Mouse (Mus musculus) heart, adult 11 months (tissue): Measurements from ENCODE around the gene Khdrbs2.

Experiments
- DNase-seq: peaks from one replicate; pipeline ENCODE4 v3.0.0; 2022

Gene Khdrbs2

DNA sequence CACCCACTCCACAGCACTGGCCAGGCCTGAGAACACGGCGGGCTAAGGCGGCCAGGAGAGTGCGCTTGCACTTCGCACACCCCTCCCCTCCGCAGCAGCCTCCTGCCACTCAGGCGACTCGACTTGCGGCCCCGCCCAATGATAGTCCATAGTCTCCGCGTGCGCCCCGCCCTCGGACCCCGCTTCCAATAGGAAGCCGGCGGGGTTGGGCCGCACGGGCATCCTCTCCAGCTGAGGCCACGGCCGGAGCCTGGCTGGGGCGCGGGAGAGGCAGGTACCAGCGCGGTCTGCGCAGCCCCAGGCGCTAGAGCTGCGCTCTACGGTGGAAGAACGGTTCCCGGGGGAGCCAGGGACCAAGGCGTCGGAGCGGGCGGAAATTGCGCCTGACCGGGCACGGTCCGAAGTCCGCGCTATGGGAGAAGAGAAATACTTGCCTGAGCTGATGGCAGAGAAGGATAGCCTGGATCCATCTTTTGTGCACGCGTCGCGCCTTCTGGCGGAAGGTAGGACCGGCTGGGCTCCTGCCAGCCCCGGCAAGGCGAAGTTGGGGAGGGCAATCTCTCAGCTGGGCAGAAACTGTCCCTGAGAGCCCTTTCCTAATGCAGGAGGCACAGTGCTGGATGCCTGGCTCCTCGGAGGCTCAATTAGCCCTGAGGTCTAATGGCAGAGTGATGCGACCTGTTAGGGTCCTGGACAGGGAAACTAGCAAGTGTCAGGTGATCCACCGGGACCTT, at the start of gene Khdrbs2:
Khdrbs2 (plus strand) TSS at position 209 of the 734 bp plus-strand sequence.
- DNase-seq = peak; percentile 92

DNA sequence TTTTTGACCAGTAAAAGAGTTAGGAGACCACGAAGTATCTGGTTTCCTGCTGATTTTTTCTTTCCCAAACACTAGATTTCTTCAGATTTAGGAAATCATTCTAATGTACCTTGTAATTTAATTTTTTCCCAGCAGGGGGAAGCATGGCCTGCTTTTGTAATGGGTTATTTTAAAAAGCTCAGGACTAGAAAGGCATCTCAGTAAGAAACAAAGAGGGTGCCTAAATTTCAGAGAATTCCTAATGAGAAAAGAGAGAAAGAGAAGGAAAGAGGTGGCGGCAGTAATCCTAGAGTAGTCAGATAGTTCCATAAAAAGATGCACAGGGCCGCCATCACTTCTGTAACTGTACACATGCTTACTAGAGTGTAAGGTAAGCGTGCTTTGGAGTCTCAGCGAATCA, 2.1 kb downstream of the Khdrbs2 start:
- DNase-seq = no peak

DNA sequence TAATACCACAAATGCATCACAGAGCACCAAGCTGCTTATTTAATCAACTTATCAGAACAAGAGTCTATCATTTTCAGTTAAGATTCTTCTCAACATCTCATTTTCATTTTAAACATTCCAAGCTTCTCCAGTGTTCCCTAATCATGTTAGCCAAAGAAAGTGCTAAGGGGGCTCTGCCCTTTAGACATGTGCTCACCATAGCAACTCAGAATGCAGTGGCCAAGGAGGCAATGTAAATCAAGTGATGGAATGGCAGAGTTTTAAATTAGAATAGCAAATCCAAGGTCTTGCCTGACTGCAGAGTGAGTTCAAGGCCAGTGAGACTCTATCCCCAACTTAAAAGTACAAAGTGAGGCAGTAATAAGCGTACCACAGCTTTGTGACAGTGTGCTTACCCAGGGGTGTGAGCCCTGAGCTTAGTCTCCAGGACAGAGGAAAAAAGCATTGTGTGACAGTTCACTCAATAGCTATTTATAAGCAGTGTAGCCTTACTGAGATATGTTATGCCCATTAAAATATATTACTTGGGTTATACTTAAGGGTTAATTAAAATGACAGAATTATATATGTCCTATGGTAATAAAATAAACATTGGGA, 27.2 kb downstream of the Khdrbs2 start:
- DNase-seq = no peak

DNA sequence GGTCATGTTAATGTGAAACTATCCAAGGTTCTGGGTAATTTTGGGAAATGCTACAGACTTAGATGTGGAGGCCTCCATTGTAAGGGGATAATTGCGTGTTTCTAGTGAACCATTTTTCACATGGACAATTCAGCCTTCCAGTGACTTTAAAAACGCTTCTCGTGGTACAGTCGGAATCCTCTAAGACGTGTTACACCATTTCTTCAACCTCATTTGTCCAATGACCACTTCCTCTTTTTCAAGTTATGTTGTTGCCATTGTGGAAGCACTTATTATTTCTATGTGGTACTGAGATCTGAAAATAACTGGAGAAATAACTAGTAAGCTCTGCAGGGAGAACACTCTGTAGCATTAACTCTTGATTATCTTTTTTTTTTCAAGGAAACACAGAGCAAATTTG, 75.9 kb downstream of the Khdrbs2 start:
- no peak for DNase-seq

DNA sequence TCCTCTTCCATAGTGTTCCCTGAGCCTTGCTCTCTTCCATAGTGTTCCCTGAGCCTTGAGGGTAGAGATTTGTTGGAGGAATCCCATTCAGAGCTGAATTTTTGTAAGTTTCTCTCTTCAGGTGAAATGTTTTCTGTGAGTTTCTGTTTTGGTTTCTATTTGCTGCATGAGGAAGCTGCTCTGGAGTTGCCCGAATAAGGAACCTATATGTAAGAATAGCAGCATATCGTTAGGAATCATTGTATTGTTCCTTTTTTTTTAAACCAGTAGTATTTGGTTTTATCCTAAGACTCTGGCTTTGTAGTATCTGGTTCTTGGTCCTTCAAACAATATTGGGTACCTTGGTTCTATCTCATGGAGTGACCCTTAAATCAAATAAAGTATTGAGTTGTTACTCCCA, 77.1 kb downstream of the Khdrbs2 start:
- DNase-seq = no peak

DNA sequence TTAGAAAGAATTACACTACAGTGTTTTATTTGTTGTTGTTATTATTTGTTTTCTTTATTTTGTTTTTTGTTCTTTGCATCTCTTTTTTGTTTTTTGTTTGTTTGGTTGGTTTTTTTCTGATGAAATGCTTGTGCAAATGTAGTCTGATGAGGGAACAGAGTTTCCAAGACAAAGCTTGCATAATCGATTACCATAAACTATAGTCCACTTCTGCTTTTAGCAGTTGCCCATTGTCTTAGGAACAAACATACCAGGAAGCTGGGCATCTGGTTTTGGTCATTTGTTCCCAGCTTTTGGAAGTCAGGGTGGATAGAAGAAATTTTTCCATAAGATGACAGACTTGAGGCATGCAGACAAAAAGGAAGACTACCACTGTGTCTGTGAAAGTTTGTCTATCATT, 77.8 kb downstream of the Khdrbs2 start:
- no peak for DNase-seq

DNA sequence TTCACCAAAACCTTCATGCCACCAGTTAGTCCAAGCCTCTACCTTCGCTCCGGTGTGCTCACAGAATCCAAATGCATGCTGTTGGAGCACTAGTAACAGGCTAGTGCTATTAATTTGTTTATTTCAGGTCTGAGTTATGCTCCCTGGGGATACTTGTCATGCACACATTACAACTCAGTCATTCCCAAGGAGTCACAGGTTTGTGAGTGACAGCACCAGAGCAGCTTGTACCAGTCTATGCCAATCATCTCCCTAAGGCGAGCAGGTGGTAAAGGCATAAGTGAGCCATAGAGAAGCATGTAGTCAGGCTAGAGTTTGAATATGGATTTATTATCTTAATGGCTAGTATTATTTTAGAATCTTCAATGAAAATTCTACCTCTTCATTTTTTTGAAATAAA, 86.4 kb downstream of the Khdrbs2 start:
- DNase-seq = no peak

DNA sequence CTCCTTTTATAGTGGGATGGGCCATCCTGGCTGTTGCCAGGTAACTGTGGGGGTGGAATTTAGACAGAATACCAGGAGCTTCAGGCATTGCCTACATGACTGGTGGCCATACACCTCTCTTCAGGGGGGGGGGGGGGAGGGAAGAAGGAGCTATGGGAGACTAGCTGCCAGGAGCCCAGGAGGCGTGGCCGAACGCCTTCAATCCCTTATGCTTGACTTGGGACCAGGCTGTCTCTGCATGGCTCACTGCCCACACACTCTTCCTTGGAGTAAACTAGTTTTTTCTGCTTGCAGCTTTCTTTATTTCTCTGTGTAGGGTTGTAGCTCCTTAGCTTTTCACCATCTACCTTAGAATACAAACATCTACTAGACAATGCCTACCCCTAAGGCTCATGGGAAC, 98.0 kb downstream of the Khdrbs2 start:
- no peak for DNase-seq

DNA sequence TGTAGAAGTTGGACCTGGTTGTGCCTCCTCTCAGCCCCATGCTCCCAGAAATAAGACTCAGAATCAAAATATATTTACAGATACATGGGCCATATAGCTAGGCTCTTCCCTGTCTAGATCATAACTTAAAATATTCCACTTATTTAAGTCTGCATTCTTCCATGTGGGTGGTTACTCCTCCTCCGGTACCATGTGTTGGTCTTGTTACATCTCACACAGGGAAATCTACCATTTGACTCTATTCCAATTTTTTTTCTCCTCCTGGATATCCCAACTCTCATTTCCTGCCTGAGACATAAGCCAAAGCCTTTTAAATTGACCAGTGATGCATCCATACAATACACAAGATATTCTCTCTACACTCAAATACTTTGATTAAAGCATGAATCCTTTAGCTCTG, 122.2 kb downstream of the Khdrbs2 start:
- DNase-seq = no peak

DNA sequence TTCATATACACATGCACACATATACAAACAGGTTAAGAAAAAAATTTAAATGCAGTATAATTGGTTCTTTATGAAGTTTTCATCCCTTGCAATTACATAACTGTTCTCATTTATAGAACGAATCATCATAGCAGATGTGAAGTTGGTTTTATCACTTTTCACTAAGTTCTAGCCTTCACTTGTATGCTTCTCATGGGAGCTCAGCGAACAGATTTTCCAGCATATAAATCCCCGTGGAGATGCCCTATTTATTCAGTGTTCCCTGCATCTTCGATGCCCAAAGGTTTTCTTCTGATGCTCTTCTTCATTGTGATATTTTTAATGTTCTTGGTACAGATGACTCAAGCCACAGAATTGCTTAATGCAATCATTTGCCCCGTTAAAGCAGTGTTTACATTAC, 128.9 kb downstream of the Khdrbs2 start:
- peak; percentile 8 for DNase-seq

DNA sequence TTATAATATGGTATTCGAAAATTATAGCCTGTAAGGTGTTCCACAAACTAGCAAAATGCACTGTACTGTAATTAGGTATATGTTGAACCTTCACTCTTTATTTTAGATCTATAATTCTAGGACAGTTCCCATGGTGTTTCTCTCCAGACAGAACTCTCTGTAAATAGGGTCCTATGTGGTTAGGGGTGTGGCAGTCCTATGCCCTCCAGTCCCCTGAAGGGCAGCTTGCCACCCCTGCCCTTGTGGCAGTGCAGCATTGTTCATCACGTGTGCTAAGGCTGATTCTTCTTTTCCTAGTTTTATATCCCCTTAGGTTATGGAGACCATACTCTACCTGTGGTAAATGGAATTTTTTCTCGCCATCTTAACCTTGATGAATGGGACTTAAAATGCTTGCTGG, 136.6 kb downstream of the Khdrbs2 start:
- peak; percentile 27 for DNase-seq

DNA sequence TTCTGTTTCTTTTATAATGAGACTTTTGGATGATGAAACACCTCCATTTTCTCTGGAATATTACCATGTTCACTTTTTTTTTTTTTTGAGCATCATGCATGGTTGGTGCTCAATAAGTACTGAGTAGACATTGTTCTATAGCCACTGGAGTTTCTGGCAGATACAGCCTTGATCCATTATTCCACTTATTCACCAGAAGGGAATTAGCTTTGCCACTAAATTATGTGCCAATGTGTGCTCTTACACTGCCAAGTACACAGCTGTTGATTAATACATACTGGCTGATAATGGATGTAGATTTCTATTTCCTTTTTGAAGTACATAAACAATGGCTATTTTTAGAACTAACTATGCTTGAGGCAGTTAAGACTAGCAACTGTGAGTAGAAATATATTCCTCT, 137.1 kb downstream of the Khdrbs2 start:
- DNase-seq = no peak

DNA sequence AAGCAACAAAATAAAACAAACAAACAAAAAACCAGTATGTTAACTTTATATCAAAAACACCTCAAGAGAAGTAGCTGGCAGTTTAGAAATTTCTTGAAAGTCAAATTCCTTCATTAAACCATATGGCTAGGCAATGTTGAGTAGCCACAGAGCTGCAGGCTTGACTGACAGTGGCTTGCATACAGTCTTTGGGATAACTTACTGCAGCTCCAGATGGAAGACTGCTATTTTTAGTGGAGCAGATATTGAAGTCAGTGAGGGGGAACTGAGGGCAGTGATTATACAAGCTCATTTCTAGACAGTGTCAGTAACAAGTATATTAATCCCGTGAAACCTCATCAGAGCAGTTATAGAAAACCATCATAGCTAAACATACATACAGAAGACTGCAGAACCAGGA, 166.6 kb downstream of the Khdrbs2 start:
- no peak for DNase-seq

DNA sequence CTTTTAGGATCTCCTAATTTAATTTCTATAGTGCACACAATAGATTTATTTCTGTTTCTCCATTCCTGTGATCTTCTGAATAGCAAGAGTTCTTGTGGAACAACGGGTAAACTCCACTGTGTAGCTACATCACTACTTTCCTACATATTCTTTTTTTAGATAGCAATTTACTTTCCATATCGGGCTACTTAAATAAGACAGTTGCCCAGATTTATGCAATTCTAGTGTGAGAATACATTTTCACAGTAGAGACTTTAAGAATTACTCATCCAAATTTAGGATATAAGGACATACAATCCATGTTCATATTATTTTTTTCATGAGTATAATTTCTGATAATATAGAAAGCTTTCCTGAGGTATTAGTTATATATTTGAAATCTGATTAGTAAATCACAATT, 175.0 kb downstream of the Khdrbs2 start:
- DNase-seq = no peak

DNA sequence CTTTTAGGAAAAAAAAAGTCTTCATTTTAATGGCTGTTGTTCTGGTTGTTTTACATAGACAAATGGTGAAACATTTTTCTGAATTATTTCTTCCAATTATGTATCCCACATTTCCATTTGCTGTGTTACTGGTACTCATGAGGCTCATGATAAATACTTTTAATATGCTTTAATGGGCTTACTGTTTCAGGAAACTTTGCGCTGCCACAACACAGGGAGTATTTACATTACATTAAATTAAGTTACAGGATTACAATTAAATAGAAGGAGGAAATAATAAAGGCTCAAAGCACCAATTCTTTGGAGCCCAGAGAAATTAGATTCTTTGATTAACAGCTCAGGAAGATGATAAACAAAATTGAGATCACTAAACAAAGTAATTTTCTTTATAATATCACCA, 179.6 kb downstream of the Khdrbs2 start:
- no peak for DNase-seq

DNA sequence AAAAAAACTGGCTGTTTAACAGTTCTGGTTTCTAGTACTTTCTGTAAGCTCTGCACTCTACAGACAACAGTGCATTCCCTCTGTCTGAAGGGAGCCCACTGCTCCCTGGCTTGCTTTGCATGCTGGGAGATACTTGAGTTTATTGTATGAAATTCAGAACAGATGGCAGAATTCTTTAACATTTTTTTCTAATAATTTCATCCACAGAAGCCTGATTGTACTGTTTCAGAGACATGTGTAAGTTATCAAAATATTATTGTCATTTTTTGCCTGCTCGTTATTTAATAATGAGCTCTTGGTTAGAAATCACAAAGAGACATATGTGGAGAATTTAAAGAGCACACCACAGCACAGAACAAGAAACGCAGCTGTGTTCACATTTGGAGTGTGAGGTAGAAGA, 191.0 kb downstream of the Khdrbs2 start:
- DNase-seq = no peak

DNA sequence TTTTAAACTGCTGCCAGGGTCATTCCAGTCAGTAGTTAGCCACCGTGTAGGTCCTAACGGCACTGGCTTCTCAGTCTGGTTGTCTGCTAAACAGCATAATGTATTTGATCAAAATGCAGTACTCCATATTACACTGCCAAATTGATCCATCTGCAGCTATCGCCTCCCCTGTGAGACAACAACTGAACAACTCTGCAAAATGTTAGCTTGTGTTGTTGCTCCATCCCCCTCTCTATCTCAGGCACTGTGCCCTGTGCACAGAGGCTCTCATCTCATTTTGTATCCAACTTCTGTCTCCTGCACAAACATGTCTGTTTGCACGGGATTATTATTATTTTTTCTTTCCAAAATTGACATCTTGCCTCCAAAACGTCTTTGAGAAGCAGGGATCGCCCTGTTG, 225.0 kb downstream of the Khdrbs2 start:
- DNase-seq = no peak

DNA sequence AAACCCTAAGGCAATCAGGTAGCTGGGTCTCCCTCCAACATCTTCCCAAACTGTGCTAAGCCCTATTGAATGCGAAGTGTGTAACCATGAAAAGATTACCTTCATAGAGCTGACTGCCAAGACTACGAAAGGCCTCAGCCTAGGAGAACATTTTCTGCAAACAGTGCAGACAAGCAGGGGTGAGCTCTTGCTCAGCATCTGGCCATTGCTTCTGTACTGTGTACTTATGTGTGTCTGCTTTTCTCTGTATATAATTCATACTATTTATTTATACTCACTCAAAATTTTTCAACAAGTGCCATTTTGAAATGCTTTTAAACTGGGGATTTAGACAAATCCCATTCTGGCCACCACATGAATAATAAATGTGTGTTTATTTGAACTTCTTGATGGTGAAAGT, 235.1 kb downstream of the Khdrbs2 start:
- DNase-seq = no peak

DNA sequence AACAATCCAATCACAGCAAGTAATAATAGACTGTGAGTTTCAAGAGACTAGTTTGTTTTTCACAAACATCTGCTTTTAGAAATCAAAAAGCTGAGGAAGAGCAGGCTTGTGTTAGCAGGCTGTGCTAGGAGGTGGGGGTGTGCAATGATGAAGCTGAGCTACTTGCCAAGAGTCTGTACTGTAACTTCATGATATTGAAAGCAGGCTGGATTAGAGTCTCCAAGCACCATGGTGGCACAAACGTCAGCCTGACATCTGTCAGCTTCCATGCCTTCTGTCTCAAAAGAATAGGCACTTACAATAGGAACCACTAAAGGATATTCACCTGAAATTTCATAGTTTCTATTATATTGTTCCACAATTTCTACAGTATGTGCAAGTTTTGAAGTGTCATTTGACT, 255.9 kb downstream of the Khdrbs2 start:
- no peak for DNase-seq

DNA sequence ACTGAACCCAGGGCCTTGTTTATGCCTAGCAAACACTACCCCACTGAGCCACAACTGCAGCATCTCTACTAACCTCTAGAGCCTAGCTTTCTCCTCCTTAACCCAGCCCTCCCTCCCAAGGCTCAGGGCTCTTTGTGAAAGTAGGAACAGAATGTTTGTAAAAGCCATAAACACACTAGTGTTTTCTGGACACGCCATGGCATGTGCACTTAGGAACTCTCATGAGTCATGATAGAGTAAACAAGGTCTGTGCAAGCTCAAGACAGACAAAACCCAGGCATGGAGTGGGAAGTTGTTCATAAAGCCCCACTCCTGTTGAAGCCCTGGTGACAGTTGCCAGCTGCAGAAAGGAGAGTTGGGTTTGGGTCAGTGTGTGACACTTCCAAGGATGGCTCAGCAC, 257.0 kb downstream of the Khdrbs2 start:
- DNase-seq = no peak

DNA sequence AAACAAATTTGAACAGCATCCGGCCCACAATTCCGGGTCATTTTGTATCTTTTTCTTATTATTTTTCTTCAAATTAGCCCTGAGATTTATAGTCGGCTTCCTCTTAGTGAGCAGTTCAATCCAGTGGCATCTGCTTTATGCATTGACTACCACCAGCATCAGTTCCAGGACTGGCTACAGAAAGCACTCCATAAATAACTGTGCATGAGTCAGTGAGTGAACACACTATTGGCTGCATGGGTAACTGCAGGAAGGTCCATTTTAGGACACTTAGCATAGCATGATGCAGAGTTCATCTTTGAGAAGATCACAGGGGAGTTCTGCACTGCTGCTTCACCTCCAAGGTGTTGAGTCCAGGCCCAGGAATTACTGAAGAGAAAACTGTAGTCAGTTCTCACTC, 258.0 kb downstream of the Khdrbs2 start:
- no peak for DNase-seq

DNA sequence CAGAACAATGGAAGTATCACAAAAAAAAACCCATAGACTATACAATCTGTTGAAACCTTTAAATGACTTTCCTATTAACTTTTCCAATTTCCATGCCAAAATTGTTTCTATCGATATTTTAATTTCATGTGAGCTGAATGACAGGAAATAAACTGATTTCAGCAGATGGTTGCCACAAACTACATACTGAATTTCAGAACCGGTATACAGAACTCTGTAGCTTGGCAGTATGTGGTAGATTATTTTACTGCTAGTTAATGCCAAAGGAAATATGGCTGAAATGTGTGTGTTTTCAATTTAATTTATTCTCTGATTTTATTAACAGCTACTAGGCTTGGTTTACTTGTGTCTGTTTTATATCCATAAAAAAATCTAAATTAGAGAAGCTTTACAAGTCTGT, 260.6 kb downstream of the Khdrbs2 start:
- DNase-seq = no peak

DNA sequence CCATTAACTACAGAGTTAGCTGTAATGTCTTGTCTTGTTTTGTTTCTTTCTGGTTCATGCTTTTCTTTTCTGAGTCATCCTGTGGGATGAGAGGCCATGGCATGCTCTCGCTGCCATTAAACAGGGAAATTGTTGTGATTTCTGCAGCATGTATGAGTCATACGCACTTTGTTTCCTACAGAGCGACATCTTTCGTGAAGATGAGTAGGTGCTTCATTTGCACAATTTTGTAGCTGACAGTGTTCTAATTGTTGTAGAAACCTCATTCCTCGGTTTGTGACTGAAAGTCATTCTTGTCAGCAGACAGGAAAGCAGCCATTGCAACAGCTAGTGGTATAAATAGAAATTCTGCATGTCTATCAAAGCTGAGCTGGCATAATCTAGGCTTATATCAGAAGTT, 271.4 kb downstream of the Khdrbs2 start:
- no peak for DNase-seq

DNA sequence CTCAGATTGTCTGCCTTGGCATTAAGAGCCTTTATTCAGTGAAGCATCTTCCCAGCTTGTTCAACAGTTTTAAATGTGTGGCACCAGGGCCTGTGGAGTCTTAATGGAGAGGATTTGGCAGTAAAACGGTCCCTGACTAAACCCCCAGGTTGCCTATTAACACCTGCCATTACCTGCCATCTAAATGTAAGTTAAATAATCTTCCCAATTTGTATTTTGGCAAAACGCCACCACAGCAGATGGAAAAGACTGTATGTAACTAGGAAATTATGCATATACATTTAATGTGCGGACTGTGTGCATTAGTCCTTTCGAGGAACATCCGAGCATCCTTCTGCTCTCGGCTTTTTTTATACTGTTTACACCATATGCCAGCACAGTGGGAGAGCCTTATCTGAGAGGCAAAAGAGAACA, 290.6 kb downstream of the Khdrbs2 start:
- no peak for DNase-seq

DNA sequence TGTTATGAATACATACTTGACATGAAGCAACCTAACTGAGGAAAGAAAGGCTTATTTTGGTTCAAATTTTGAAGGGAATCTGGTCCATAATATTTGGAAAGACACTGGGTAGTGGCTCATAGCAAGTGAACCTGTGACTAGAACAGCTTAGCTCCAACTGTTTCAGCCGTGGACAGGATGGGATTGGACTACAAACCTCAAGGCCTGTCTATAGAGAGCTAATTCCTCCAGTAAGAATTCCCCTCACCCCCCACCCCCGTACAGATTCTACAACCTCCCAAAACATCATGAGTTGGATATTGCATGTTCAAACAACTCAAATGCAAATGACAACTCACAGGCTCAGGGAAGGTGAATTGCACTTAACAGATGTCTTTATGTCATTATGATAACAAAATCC, 298.5 kb downstream of the Khdrbs2 start:
- DNase-seq = no peak
